Mouse (Mus musculus) T-helper 2 cell (primary cell): ENCODE results near the gene Cd109.

Source experiments
- in situ Hi-C: fragments of 300-600 bp; cut with MboI, MseI; formaldehyde crosslinking; loops from one replicate; pipeline ENCODE4 v1.15.1; 2025; ENCODE audit warnings: high pct_unique_total_duplicates

Cd109 gene

DNA sequence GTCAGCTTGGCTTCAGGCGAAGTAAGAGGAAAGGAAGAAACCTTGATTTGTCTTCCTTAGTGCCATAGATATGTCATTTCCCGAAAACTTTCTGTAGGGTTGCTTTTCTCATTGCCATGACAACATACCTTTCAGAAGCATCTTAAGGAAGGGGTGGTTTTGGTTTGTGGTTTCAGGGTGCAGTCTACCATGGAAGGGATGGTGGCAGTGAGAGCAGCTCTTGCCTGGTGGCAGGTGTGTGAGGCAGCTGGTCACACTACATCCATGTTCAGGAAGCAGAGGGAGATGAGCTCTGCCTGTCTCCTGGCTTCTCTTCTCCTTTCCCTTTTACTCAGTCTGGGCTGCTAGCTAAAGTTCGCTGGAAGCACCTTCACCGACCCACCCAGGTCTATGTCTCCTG lies 26.0 kb downstream of the Cd109 start:
- in situ Hi-C loops = no loop called here

DNA sequence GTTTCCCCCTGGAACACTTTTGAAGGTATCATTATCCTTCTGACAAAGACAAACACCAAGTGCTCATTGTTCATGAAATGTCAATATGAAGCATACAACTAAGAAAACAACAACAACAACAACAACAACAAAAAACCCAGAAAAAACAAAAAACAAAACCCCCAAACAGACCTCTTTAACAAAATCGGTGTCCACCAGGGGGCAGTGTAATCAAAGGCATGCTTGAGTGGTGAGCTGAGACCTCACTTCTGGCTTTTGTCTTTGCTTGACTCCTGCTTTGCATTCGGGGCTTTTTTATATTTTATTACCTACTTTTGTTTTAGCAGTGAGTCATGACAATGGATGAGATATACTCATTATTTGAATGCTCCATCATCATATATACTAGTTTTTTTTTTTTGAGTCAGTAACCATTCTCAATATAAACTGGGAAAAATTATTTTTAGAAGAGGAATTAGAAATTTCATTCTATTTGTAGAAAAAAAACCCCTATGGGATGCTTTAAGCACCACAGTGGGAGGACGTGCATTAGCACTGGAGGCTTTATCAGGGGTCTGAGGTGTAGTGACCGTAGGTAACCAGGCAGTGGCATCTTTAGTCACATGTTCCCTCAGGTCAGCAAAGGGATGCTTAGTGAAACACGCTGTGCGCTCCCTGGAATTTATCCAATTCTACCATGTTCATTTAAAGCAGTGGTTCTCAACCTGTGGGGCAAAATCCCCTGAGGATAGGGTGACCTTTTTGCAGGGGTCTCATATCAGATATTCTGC lies 30.8 kb downstream of the Cd109 start:
- in situ Hi-C loops = no loop called here

DNA sequence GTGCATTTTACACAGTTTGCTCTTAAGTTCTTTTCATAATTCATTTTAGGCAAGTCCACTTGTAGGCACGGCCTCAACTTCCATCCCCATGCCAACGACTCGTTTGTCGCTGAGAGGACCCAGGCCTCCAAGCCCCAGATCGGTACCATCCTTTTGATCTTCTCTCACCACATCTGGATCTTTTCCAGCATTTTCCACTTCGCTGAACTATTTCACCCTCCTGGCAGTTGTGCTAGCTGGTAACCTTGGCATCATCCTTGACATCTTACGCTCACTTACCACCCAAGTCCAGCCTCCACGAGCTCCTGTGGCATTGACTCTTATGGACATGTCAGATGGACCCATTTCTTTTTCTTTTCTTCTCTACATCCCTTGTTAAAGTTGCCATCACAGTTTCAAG lies 33.3 kb downstream of the Cd109 start:
- in situ Hi-C loops = no loop called here

DNA sequence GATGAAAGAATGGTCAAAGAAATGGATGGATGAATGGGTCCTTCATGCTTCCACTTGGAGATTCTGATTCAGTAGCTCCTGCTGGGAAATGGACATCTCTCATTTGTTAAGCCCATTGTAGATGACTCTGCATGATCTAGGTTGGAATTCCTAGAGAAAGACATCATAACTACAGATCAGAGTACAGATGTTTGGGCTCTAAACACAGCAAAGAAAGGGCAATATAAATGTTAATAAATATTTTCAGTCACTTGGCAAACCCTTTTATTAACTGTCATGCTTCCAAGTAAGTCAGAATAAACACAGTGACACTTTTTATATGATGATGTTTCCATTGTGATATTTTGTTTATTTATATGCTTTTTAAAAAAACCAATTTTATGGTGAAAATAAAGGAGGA lies 34.1 kb downstream of the Cd109 start:
- in situ Hi-C loops = no loop called here

DNA sequence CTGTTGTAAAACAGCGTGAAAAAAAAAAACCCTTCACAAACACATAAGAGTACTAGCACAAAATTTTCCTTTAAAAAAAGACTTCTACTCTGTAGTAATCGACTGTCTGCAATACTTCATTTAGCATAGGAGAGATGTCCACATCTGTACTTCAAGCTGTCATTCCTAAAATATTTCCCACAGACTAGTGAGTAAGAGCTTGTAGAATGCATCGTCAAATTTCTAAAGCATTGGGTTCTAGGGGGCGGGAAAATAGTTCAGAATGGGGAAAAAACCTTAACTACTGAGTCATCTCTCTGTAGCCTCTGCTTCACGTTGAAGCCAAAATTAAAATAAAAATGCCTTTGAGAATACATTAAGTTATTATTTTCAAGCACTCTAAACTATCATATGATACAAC lies 42.2 kb downstream of the Cd109 start:
- in situ Hi-C loops = no loop called here

DNA sequence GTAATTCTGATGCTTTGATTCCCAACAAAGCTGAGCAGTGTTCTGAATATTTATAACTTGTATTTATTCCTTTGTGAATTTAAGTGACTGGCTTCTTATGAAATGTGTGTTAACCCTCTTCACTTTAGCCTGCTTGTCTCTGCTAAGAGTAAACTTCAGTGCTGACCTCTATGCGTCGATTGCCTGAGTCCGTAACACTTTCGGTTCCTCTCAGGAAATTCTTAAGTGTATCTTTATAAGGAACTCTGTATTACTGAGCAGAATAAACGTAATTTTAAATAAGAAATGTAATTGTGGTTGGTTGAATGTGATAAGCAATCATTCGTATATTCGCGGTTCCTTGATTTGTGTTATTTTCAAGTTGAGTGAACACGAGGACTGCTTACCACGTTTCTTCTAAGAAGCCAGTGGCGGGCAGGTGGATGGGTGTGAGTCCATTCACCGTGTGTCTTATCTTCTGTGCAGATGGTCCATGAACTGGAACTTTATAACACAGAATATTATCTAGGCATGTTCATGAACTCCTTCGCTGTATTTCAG lies 56.2 kb downstream of the Cd109 start:
- in situ Hi-C loops = no loop called here

DNA sequence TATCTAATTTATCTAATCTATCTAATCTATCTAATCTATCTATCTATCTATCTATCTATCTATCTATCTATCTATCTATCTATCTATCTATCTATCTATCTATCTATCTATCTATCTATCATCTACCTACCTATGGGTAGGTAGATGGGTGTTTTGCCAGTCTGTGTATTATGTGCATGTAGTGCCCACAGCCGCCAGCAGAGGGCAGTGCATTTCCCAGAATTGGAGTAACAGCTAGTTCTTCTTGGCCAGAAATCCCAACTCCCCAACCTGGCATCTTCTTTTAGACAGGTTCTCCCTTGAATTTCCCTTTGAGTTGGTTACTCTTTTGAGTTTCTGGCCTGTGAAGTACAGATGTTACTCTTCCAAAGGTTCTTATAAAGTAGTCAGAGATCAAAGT lies 85.3 kb downstream of the Cd109 start:
- in situ Hi-C loops = no loop called here

DNA sequence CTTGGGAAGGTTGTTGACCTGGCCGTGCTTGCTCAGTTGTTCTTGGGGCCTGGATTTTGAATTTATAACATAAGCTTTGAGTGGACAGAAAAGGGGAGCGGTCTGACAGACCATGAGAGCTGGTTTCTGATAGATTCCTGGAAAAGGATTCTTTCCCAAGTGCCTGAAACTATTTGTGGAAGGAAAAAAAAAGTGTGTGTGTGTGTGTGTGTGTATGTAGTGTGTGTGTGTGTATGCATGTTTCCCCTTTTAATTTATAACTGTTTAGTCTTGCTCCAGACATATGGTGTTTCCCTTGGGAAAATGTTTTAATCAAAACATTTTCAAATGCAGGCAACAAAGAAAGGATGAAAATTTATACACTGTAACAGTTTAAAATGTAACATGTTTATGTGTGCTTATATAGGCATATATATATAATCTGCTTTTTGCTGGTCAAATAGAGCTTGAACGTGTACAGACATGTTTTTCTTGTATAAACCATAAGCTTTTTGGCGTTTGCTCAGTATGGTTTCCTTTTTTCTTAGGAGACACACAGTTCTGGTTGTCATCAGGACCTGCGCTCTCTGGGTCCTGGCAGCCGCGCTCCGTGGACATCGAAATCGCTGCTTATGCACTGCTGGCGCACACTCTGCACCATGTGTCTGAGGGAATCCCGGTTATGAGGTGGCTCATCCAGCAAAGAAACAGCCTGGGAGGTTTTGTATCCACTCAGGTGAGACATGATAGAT lies 87.3 kb downstream of the Cd109 start:
- in situ Hi-C loops = no loop called here

DNA sequence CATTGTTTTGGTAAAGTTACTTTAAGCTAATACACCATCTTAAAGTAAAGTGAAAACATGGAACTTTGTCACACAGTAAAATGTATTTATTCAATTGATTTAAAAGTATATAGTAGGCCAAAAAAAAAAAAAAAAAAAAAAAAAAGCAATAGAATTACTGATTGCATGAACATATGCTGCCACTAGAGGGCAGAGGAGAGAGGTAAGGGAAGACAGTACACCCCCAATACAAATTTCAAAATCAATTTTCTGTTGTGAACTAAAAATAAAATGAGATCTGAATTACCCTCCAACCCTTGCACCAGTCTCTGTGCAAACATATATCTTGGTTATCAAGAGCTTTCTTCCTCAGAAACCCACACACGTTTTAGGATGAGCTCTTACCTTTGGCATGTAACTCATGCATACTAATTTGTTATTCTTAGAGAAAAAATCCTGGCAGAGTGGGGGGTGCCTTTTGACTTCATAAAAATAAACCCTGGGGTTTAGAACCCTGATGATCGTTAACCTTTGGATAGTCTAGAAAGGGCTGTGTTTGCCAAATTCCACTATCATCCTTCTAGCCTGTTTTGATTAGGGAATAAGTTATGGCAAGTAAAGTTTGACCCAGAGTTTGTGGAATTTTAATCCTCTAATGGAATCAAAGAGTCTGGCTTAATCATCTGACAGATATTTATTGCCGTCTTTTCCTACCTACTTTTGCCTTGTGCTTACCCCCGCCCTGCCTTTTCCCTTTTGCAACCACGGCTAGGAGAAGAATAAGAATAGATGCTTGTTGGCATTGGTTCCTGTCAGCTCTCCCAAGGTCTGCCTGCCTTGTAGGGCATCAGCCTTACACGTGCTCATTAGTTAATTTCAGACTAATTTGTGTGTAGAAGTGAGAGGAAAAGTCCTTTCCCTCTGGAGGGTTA lies 105.8 kb downstream of the Cd109 start:
- in situ Hi-C loops = no loop called here

DNA sequence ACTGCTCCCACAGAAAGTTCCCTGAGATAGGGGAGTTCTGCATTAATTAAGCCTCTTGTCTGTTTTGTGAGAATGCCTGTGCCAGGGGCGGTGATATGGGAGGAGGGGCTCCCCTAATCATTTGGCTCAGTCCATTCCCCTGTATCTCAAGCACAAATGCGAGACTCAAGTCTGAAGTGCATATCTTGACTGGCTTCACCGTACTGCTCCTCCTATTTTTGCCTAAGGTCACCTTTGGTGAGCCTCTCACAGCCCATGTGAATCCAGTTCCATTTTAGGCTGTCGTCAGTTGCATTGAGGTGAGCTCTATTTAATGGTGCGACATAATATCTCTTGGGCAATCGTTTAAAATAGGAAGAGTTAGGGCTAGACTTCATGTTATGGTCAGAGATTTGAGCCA lies 116.6 kb downstream of the Cd109 start:
- in situ Hi-C loops = no loop called here

DNA sequence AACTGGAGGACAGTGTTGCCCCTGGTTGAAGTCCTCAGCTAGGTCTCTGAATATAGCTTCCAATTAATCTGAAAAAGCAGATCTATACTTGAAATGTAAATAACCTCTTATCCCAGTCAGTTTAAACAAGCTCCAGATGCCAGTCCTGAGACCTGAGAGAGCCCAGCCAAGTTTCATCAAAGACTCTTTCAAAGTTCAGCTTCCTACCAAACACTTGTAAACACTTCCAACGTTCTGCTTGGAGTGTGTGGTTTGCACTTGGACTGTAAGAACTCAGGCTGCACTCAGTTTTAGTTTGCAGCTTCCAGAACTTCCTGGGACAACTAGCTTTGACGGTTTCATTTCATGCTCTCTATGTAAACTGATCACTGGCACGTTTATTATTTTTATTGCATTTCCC lies 120.2 kb downstream of the Cd109 start:
- in situ Hi-C loops = no loop called here

DNA sequence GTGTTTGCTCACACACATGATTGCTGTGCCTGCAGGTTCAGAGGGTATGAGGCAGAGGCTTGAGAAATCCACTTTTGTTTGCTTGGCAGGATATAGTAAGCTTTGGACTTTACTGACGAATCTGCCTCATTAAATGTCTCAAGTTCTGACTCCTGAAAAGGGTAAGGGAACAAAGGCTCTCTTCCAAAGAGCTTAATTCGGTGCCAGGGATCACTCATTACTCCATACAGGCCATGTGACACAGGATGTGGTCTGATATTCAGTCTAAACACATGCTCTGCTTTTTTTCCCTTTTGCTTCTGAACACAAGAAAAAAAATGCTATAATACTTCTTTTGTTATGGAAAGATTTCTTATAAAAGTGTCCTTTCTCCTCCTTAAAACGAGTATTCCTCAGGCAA lies 126.7 kb downstream of the Cd109 start:
- in situ Hi-C loops = no loop called here

DNA sequence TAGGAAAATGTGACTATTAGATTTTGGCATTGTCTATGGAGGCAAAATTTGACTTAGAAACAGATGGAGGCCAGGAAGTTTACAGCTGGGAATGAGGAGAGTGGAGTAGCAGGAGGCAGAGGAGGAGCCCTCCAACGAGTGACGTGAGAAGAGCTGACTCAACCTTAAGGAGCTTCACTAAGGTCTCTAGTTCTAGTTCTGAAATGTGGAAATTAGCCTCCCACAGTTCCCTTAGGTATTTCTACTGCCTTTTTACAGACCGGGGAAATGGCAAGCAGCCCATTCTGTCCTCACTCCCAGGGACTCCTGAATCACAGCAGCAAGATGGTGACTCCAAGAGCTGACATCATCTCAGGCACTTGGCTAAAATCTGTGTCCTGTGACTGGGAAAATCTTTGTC lies 134.9 kb downstream of the Cd109 start:
- in situ Hi-C loops = loop anchor here (25.0 kb wide), 1 partner anchor 1262 kb away; the partner anchor contains the start of gene Filip1
